ENCODE assay signal across 28 mouse cellular contexts in genomic region chr15:41190792-41191191, GRCm38 (mm10).
"Had no signal": no experiment of that assay in that cellular context is flagged by ENCODE, and none has a peak within 500 bp of the region (broad histone marks: within the 10 kb centered on the region; RNA-seq: fewer than 3 reads in every experiment).

No protein-coding gene starts in this region.

- H3K4me3 ChIP-seq: gastrocnemius, adult 2 months; heart, embryonic 10.5 days; heart, embryonic 13.5 days; heart, embryonic 15.5 days; hindbrain, embryonic 10.5 days; hindbrain, embryonic 12.5 days; intestine, embryonic 15.5 days; limb, embryonic 13.5 days; limb, embryonic 15.5 days; liver, embryonic 12.5 days had no signal

- H3K9me3 ChIP-seq: heart, embryonic 10.5 days; heart, embryonic 13.5 days; heart, embryonic 15.5 days; hindbrain, embryonic 10.5 days; hindbrain, embryonic 12.5 days; intestine, embryonic 15.5 days; limb, embryonic 13.5 days; limb, embryonic 15.5 days; liver, embryonic 12.5 days had no signal

- H3K27ac ChIP-seq: gastrocnemius, adult 2 months; heart, embryonic 10.5 days; heart, embryonic 13.5 days; heart, embryonic 15.5 days; hindbrain, embryonic 10.5 days; hindbrain, embryonic 12.5 days; hindbrain, embryonic 14.5 days; intestine, embryonic 15.5 days; limb, embryonic 13.5 days; limb, embryonic 15.5 days; liver, embryonic 12.5 days; liver, embryonic 14.5 days had no signal

- H3K9ac ChIP-seq: heart, embryonic 13.5 days; heart, embryonic 15.5 days; hindbrain, embryonic 12.5 days; hindbrain, embryonic 14.5 days; intestine, embryonic 15.5 days; limb, embryonic 13.5 days; limb, embryonic 15.5 days; liver, embryonic 12.5 days; liver, embryonic 14.5 days had no signal

- DNase-seq: gastrocnemius, adult 2 months; gastrocnemius, postnatal 10 days; gastrocnemius, postnatal 25 days; heart, adult 18-20 months; heart, postnatal 14 days; heart, postnatal 4 days; kidney, adult 18-20 months; kidney, adult 8-10 months; kidney, postnatal 10 days; kidney, postnatal 25 days; kidney, postnatal 4 days; layer of hippocampus, adult 9-11 months; layer of hippocampus, postnatal 36 days; left cerebral cortex, postnatal 4 days had no signal

- ATAC-seq: hindbrain, embryonic 16.5 days; inflammation-experienced regulatory T-cells, adult 6 months; intestine, embryonic 15.5 days; intestine, postnatal 0 days; liver, embryonic 12.5 days had no signal

- H3K36me3 ChIP-seq: heart, embryonic 10.5 days; heart, embryonic 13.5 days; heart, embryonic 15.5 days; hindbrain, embryonic 10.5 days; hindbrain, embryonic 12.5 days; intestine, embryonic 15.5 days; limb, embryonic 13.5 days; limb, embryonic 15.5 days; liver, embryonic 12.5 days had no signal

- H3K4me2 ChIP-seq: heart, embryonic 13.5 days; heart, embryonic 15.5 days; hindbrain, embryonic 12.5 days; hindbrain, embryonic 14.5 days; intestine, embryonic 15.5 days; limb, embryonic 13.5 days; limb, embryonic 15.5 days; liver, embryonic 12.5 days had no signal

- H3K27me3 ChIP-seq: heart, embryonic 13.5 days; heart, embryonic 15.5 days; hindbrain, embryonic 12.5 days; intestine, embryonic 15.5 days; limb, embryonic 13.5 days; limb, embryonic 15.5 days; liver, embryonic 12.5 days had no signal

- H3K4me1 ChIP-seq: heart, embryonic 10.5 days; heart, embryonic 13.5 days; heart, embryonic 15.5 days; hindbrain, embryonic 10.5 days; hindbrain, embryonic 12.5 days; intestine, embryonic 15.5 days; limb, embryonic 13.5 days; limb, embryonic 15.5 days; liver, embryonic 12.5 days had no signal
